Mouse (Mus musculus): Measurements from ENCODE around the gene S1pr1. TPM values are rescaled to one million over a fixed set of nuclear protein-coding genes. Genes with fewer than 3 reads are reported as not detected.

The S1pr1 gene
- total and polyA plus RNA-seq, 2 experiments from 2014 or later = 32.9 to 56.7 TPM

- Histone ChIP-seq H3K36me3 (ENCODE audit: insufficient read depth, low read length) (no peaks in the 10 kb centered on the region), H3K4me3 (ENCODE audit: low read depth, low read length) (no peak overlapping the region), H3K9ac (replicated peaks; ENCODE audit: low read length, poor library complexity, severe bottlenecking) (no peak overlapping the region), H3K4me1 (ENCODE audit: insufficient read depth, low read length) (0 out of 2 replicates have a peak, but pooled peaks cover 2% of the 10 kb centered on the region), H3K27me3 (ENCODE audit: insufficient read depth, low read length) (no peaks in the 10 kb centered on the region), H3K4me2 (ENCODE audit: low read depth, low read length, poor library complexity, severe bottlenecking) (no peak overlapping the region), H3K27ac (ENCODE audit: low read depth, low read length) (no peak overlapping the region), H3K9me3 (ENCODE audit: low read length) (no peaks in the 10 kb centered on the region)
- ATAC-seq (ENCODE audit: low FRiP score) (no peak), DNase-seq (ENCODE audit: low spot score) (no peak)
- no peak for TF ChIP-seq CTCF (IDR thresholded peaks at IDR 0.05)
- 42% methylated on average over 1 of the region's 1 CpGs for WGBS
These were observed 25.0 kb downstream of the S1pr1 start for GRCm38 (mm10) chr3:115689920-115690319.

GRCm38 (mm10) chr3:115689352-115689751, 25.5 kb downstream of the S1pr1 start:
- Histone ChIP-seq H3K4me2 (ENCODE audit: low read depth, low read length, poor library complexity, severe bottlenecking) (no peak overlapping the region), H3K36me3 (ENCODE audit: insufficient read depth, low read length) (no peaks in the 10 kb centered on the region), H3K4me1 (ENCODE audit: insufficient read depth, low read length) (0 out of 2 replicates have a peak, but pooled peaks cover 2% of the 10 kb centered on the region), H3K27me3 (ENCODE audit: insufficient read depth, low read length) (no peaks in the 10 kb centered on the region), H3K27ac (ENCODE audit: low read depth, low read length) (no peak overlapping the region), H3K4me3 (ENCODE audit: low read depth, low read length) (no peak overlapping the region), H3K9ac (replicated peaks; ENCODE audit: low read length, poor library complexity, severe bottlenecking) (no peak overlapping the region), H3K9me3 (ENCODE audit: low read length) (no peaks in the 10 kb centered on the region)
- 22% methylated on average over 8 of the region's 8 CpGs for WGBS
- DNase-seq (ENCODE audit: low spot score) = peak; percentile 9
- ATAC-seq (ENCODE audit: low FRiP score) = no peak
- TF ChIP-seq CTCF (IDR thresholded peaks at IDR 0.05) = no peak

GRCm38 (mm10) chr3:115687821-115688220, 27.1 kb downstream of the S1pr1 start:
- Histone ChIP-seq H3K9ac (replicated peaks; ENCODE audit: low read length, poor library complexity, severe bottlenecking) (no peak overlapping the region), H3K36me3 (ENCODE audit: insufficient read depth, low read length) (no peaks in the 10 kb centered on the region), H3K27me3 (ENCODE audit: insufficient read depth, low read length) (no peaks in the 10 kb centered on the region), H3K27ac (ENCODE audit: low read depth, low read length) (no peak overlapping the region), H3K4me2 (ENCODE audit: low read depth, low read length, poor library complexity, severe bottlenecking) (no peak overlapping the region), H3K4me3 (ENCODE audit: low read depth, low read length) (no peak overlapping the region), H3K4me1 (ENCODE audit: insufficient read depth, low read length) (0 out of 2 replicates have a peak, but pooled peaks cover 2% of the 10 kb centered on the region), H3K9me3 (ENCODE audit: low read length) (no peaks in the 10 kb centered on the region)
- no peak for ATAC-seq (ENCODE audit: low FRiP score)
- no peak for TF ChIP-seq CTCF (IDR thresholded peaks at IDR 0.05)
- no peak for DNase-seq (ENCODE audit: low spot score)
- 84% methylated on average over 2 of the region's 2 CpGs for WGBS

GRCm38 (mm10) chr3:115682328-115683088, 32.4 kb downstream of the S1pr1 start:
- H3K9ac ChIP-seq (replicated peaks; ENCODE audit: low read length, poor library complexity, severe bottlenecking) = no peak overlapping the region
- ATAC-seq (ENCODE audit: low FRiP score) (no peak), DNase-seq (ENCODE audit: low spot score) (no peak)
- no peaks in the 10 kb centered on the region for H3K9me3 ChIP-seq (ENCODE audit: low read length)
- H3K4me2 ChIP-seq (ENCODE audit: low read depth, low read length, poor library complexity, severe bottlenecking) = no peak overlapping the region
- no peak overlapping the region for H3K4me3 ChIP-seq (ENCODE audit: low read depth, low read length)
- H3K27ac ChIP-seq (ENCODE audit: low read depth, low read length) = no peak overlapping the region
- no peaks in the 10 kb centered on the region for H3K36me3 ChIP-seq (ENCODE audit: insufficient read depth, low read length)
- WGBS = 77% methylated on average over 14 of the region's 14 CpGs
- no peaks in the 10 kb centered on the region for H3K27me3 ChIP-seq (ENCODE audit: insufficient read depth, low read length)
- H3K4me1 ChIP-seq (ENCODE audit: insufficient read depth, low read length) = no peaks in the 10 kb centered on the region
- no peak for TF ChIP-seq CTCF (IDR thresholded peaks at IDR 0.05)

- Histone ChIP-seq H3K4me1 (ENCODE audit: insufficient read depth, low read length) (no peaks in the 10 kb centered on the region), H3K27ac (ENCODE audit: low read depth, low read length) (no peak overlapping the region), H3K9ac (replicated peaks; ENCODE audit: low read length, poor library complexity, severe bottlenecking) (no peak overlapping the region), H3K4me3 (ENCODE audit: low read depth, low read length) (no peak overlapping the region), H3K9me3 (ENCODE audit: low read length) (no peaks in the 10 kb centered on the region), H3K4me2 (ENCODE audit: low read depth, low read length, poor library complexity, severe bottlenecking) (no peak overlapping the region), H3K36me3 (ENCODE audit: insufficient read depth, low read length) (no peaks in the 10 kb centered on the region), H3K27me3 (ENCODE audit: insufficient read depth, low read length) (no peaks in the 10 kb centered on the region)
- DNase-seq (ENCODE audit: low spot score) (no peak), ATAC-seq (ENCODE audit: low FRiP score) (no peak)
- 100% methylated on average over 1 of the region's 1 CpGs for WGBS
- no peak for TF ChIP-seq CTCF (IDR thresholded peaks at IDR 0.05)
These were observed 33.7 kb downstream of the S1pr1 start for GRCm38 (mm10) chr3:115681184-115681583.

GRCm38 (mm10) chr3:115679022-115679421, 35.9 kb downstream of the S1pr1 start:
- H3K27ac ChIP-seq (ENCODE audit: low read depth, low read length) = no peak overlapping the region
- no peaks in the 10 kb centered on the region for H3K4me1 ChIP-seq (ENCODE audit: insufficient read depth, low read length)
- H3K4me3 ChIP-seq (ENCODE audit: low read depth, low read length) = no peak overlapping the region
- 86% methylated on average over 7 of the region's 7 CpGs for WGBS
- ATAC-seq (ENCODE audit: low FRiP score) = no peak
- H3K36me3 ChIP-seq (ENCODE audit: insufficient read depth, low read length) = no peaks in the 10 kb centered on the region
- no peak for DNase-seq (ENCODE audit: low spot score)
- H3K9ac ChIP-seq (replicated peaks; ENCODE audit: low read length, poor library complexity, severe bottlenecking) = no peak overlapping the region
- H3K4me2 ChIP-seq (ENCODE audit: low read depth, low read length, poor library complexity, severe bottlenecking) = no peak overlapping the region
- no peak for TF ChIP-seq CTCF (IDR thresholded peaks at IDR 0.05)
- H3K9me3 ChIP-seq (ENCODE audit: low read length) = no peaks in the 10 kb centered on the region
- no peaks in the 10 kb centered on the region for H3K27me3 ChIP-seq (ENCODE audit: insufficient read depth, low read length)
